ENCODE assay signal across 25 mouse cellular contexts in genomic region chr5:149837379-149837778, GRCm38 (mm10).
"Had no signal": no experiment of that assay in that cellular context is flagged by ENCODE, and none has a peak within 500 bp of the region (broad histone marks: within the 10 kb centered on the region; RNA-seq: fewer than 3 reads in every experiment).

No protein-coding gene starts in this region.

- H3K4me2 ChIP-seq: heart, embryonic 11.5 days; heart, embryonic 13.5 days; heart, embryonic 15.5 days; hindbrain, embryonic 14.5 days; kidney, embryonic 15.5 days; limb, embryonic 13.5 days; limb, embryonic 15.5 days; liver, embryonic 12.5 days had no signal

- H3K4me1 ChIP-seq: heart, embryonic 13.5 days; heart, embryonic 15.5 days; kidney, embryonic 15.5 days; limb, embryonic 15.5 days; liver, embryonic 12.5 days had no signal

- H3K9ac ChIP-seq: heart, embryonic 13.5 days; heart, embryonic 15.5 days; hindbrain, embryonic 14.5 days; kidney, embryonic 15.5 days; limb, embryonic 13.5 days; limb, embryonic 15.5 days; liver, embryonic 12.5 days had no signal

- H3K36me3 ChIP-seq: heart, embryonic 13.5 days; heart, embryonic 15.5 days; kidney, embryonic 15.5 days; limb, embryonic 13.5 days; limb, embryonic 15.5 days; liver, embryonic 12.5 days had no signal

- H3K27ac ChIP-seq: heart, adult 2 months; heart, embryonic 13.5 days; heart, embryonic 15.5 days; hindbrain, postnatal 0 days; kidney, embryonic 15.5 days; kidney, postnatal 0 days; limb, embryonic 13.5 days; limb, embryonic 15.5 days; liver, embryonic 12.5 days had no signal

- H3K4me3 ChIP-seq: heart, adult 2 months; heart, embryonic 13.5 days; heart, embryonic 15.5 days; kidney, embryonic 15.5 days; limb, embryonic 13.5 days; limb, embryonic 15.5 days; liver, embryonic 12.5 days had no signal

- H3K27me3 ChIP-seq: heart, embryonic 13.5 days; heart, embryonic 15.5 days; kidney, embryonic 15.5 days; limb, embryonic 15.5 days; liver, embryonic 12.5 days had no signal

- H3K9me3 ChIP-seq: heart, embryonic 13.5 days; heart, embryonic 15.5 days; kidney, embryonic 15.5 days; limb, embryonic 13.5 days; limb, embryonic 15.5 days; liver, embryonic 12.5 days had no signal

- ATAC-seq: hindbrain, postnatal 0 days; intestine, embryonic 16.5 days; liver, embryonic 12.5 days had no signal

- DNase-seq: gastrocnemius, postnatal 14 days; gastrocnemius, postnatal 36 days; heart, adult 11 months; heart, adult 2 months; heart, postnatal 14 days; heart, postnatal 36 days; kidney, adult 11 months; kidney, adult 2 months; kidney, adult 9 months; kidney, postnatal 14 days; kidney, postnatal 36 days; layer of hippocampus, adult 9-11 months; layer of hippocampus, postnatal 36 days; left cerebral cortex, postnatal 4 days had no signal
